Mouse (Mus musculus) heart, embryonic 14.5 days (tissue): ENCODE measurements around the gene Ncf2. TPM values are rescaled to one million over a fixed set of nuclear protein-coding genes. Genes with fewer than 3 reads are reported as not detected.

Experiments used
- ATAC-seq: fragments of 200-750 bp; cut with Nextera tagmentation; 2 replicates; pipeline ENCODE4 v1.8.0; 2017; ENCODE audit warnings: low read depth, moderate TSS enrichment; ENCODE audit not compliant: insufficient number of reproducible peaks, insufficient read depth, low FRiP score
- H3K27ac ChIP-seq, 2 experiments: fragments of 200-500 bp in 1 of 2; fragments of 300-500 bp in 1 of 2; sonication (generic) in 1 of 2; replicated peaks in 1 of 2; 2 replicates each; pipeline ENCODE4 v1.5.1; 2012 to 2014; ENCODE audit warnings: low read depth in 2 of 2, low read length in 2 of 2, control low read depth in 1 of 2, mild to moderate bottlenecking in 1 of 2, mixed read lengths in 1 of 2; ENCODE audit not compliant: control insufficient read depth in 1 of 2, insufficient read depth in 1 of 2
- H3K27me3 ChIP-seq: fragments of 300-500 bp; sonication (generic); 2 replicates; pipeline ENCODE4 v1.6.1; 2014; ENCODE audit warnings: mild to moderate bottlenecking, low read length, control low read depth; ENCODE audit not compliant: control insufficient read depth, insufficient read depth
- H3K36me3 ChIP-seq: fragments of 300-500 bp; sonication (generic); 2 replicates; pipeline ENCODE4 v1.6.1; 2014; ENCODE audit warnings: mild to moderate bottlenecking, control low read depth, low read length, mixed read lengths; ENCODE audit not compliant: control insufficient read depth, insufficient read depth
- H3K4me1 ChIP-seq, 2 experiments: fragments of 200-500 bp in 1 of 2; fragments of 300-500 bp in 1 of 2; sonication (generic) in 1 of 2; 2 replicates each; pipeline ENCODE4 v1.6.1; 2012 to 2014; ENCODE audit warnings: low read length in 2 of 2, control low read depth in 1 of 2, mixed read lengths in 1 of 2; ENCODE audit not compliant: control insufficient read depth in 2 of 2, insufficient read depth in 2 of 2
- H3K4me2 ChIP-seq: fragments of 300-500 bp; sonication (generic); 2 replicates; pipeline ENCODE4 v1.6.1; 2014; ENCODE audit warnings: mild to moderate bottlenecking, low read length
- H3K4me3 ChIP-seq, 2 experiments: fragments of 200-500 bp in 1 of 2; fragments of 300-500 bp in 1 of 2; sonication (generic) in 1 of 2; 2 replicates each; pipeline ENCODE4 v1.5.1; 2012 to 2014; ENCODE audit warnings: low read length in 2 of 2, mild to moderate bottlenecking in 2 of 2, control low read depth in 1 of 2, low read depth in 1 of 2, moderate library complexity in 1 of 2; ENCODE audit not compliant: control insufficient read depth in 1 of 2, insufficient read depth in 1 of 2
- H3K9ac ChIP-seq: fragments of 300-500 bp; sonication (generic); 2 replicates; pipeline ENCODE4 v1.6.1; 2014; ENCODE audit warnings: mild to moderate bottlenecking, low read length
- H3K9me3 ChIP-seq: fragments of 300-500 bp; sonication (generic); 2 replicates; pipeline ENCODE4 v1.6.1; 2016; ENCODE audit warnings: low read length, control low read depth; ENCODE audit not compliant: control insufficient read depth
- WGBS: fragments of 180-500 bp; shearing (Covaris S2); extraction: QIAGEN DNeasy Blood & Tissue Kit; methylation state at CpG from one replicate; pipeline ENCODE4 v1.1.7; 2014; 5-methylcytosine and 5-hydroxymethylcytosine counted together
- polyA plus RNA-seq: library from polyadenylated mRNA; unstranded; fragments of >200 nt; fragmentation: Nextera tagmentation; extraction: Ambion mirVana; gene quantifications from 2 replicates; pipeline ENCODE4 v1.2.1, GENCODE M21; 2014

The Ncf2 gene
- 3.1 and 6.2 TPM in 2 replicates for polyA plus RNA-seq

DNA sequence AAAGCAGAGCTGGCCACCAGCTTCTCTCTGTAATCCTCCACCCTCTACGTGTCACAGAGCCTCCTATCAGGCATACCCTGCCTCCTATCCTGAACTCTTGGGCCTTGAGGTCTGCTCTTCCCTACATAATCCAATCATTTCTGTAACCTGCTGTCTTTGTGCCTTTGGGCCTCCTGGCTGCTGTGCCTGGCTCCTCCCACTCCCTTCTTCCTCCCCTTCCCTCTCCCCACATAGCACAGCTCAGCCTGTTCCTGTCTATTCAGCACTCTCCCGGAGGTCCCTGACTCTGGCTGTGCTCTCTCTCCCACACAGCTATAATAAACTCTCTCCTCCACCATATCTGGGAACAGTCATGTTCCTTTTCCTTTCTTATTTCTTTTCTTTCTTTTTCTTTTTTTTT is at the start of gene Ncf2:
Gene Ncf2, plus strand, starts transcription at position 298 of the 400 bp plus-strand sequence.
- H3K27me3 ChIP-seq, result no peaks in the 10 kb centered on the region
- H3K4me3 ChIP-seq, result no peak within 1 kb of the TSS
- H3K9me3 ChIP-seq, result no peaks in the 10 kb centered on the region
- H3K9ac ChIP-seq, result no peak within 1 kb of the TSS
- H3K36me3 ChIP-seq, result no peaks in the 10 kb centered on the region
- ATAC-seq, result peak; percentile 83
- H3K27ac ChIP-seq, result peak within 1 kb of the TSS; percentile 66 to 67
- H3K4me2 ChIP-seq, result peak within 1 kb of the TSS; percentile 31; the same call in 1 of the 2 replicates
- WGBS, result 12% methylated on average over 2 of the region's 2 CpGs
- H3K4me1 ChIP-seq, result peaks cover 6 to 11% of the 10 kb centered on the region in 2 experiments; a peak in 3 of 4 replicates

DNA sequence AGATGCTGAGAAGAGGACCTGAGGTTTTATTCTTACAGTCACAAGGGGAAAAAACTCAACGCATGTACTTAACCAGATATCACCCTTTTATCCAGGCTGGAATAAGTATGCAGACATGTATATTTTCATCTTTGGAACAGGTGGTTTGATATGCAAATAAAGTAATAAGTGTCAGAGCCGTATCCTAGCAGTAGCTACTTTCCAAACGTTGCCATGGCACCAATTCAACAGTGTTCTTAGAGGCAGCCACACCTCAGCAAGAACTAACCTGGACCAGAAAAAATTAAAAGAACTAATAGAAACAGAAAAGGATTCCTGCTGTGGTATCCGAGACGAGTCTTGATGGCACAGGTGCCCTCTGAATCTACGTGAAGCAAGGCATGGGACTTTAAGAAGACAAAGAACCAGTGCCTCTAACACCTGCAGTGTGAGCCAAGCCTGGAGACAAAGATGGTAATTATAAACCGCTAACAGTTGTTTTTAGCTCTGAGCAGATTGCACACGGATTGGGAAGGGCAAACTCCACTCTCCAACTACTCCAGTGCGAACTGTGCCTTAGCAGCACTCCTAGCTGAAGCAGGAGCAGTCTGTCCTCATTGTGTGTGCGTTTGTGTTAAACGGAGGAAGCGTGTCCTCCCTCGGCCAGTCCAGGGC is 49.6 kb upstream of the Ncf2 start, which contains the start of gene Apobec4:
Gene Apobec4, plus strand, starts transcription at position 240 of the 654 bp plus-strand sequence.
- no peaks in the 10 kb centered on the region for H3K9me3 ChIP-seq
- H3K9ac ChIP-seq, result peak within 1 kb of the TSS; percentile 13; the same call in 1 of the 2 replicates
- no peak within 1 kb of the TSS for H3K4me3 ChIP-seq
- no peak for ATAC-seq
- H3K4me2 ChIP-seq, result no peak within 1 kb of the TSS
- H3K36me3 ChIP-seq, result no peaks in the 10 kb centered on the region
- no peaks in the 10 kb centered on the region for H3K27me3 ChIP-seq
- H3K27ac ChIP-seq, result no peak within 1 kb of the TSS
- 66% methylated on average over 13 of the region's 13 CpGs for WGBS
- H3K4me1 ChIP-seq, result peaks cover 5 to 6% of the 10 kb centered on the region in 2 experiments; a peak in 3 of 4 replicates

DNA sequence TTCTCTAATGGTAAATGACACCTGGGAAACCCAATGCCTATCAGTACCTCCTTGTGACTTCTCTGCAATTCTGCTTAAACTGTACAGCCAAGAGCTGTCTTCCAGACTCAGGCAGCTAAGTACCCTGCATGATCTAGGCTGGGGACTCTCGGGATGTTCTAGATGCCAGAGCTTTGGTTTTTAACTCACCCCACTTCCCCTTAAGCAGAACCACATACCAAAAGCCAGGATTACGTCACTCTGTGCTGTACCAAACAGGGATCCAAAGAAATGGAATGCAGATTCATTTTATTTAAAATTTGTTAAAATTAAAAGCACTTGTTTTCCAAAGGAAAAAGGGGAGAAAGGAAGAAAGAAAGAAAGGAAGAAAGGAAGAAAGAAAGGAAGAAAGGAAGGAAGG is 38.2 kb upstream of the Ncf2 start:
- Histone ChIP-seq H3K36me3 (no peaks in the 10 kb centered on the region), H3K4me1 (0 out of 4 replicates have a peak, but pooled peaks cover 0 to 5% of the 10 kb centered on the region in 2 experiments), H3K27ac (no peak overlapping the region), H3K4me2 (no peak overlapping the region), H3K4me3 (no peak overlapping the region), H3K27me3 (no peaks in the 10 kb centered on the region), H3K9ac (no peak overlapping the region), H3K9me3 (no peaks in the 10 kb centered on the region)
- 77% methylated on average over 2 of the region's 2 CpGs for WGBS
- no peak for ATAC-seq

DNA sequence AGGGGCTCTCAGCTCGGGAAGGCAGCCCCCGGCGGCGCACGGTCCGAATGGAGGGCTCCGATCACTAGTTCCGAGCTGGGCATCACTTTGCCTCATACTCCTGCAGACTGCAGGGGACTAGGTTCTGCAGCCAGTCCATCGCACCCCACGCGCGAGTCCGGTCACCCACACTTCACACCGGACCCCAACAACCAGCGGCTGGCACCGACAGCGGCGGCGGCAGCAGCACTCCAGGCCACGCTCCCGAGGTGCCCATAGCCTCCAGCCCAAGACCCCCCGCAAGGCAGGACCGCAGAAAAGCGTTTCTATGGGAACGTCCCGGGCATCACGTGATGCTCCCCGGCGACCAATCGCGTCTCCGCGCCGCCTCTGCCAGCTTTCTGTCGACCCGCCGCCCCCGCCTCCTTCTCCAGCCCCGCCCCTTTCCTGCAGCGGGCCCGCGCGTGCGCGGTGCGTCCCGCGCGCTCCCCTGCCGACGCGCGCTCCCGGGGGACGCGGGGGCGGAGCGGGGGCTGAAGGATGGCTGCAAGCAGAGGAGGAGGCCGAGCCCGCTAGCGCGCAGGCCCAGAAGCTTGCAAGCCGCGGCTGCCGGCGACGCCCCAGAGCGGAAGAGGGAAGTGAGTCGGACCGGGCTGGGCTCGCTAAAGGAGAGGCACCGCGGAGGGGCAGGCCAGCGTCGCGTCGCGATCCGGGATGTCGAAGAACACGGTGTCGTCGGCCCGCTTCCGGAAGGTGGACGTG is 33.8 kb upstream of the Ncf2 start, which contains the start of the genes Rgl1 and Arpc5:
Gene Rgl1, minus strand, starts transcription at position 320 of the 741 bp plus-strand sequence.
Gene Arpc5, plus strand, starts transcription at position 511 of the 741 bp plus-strand sequence.
- WGBS, result under 1% methylated on average over 76 of the region's 86 CpGs
- H3K27ac ChIP-seq, result peak within 1 kb of the TSS; percentile 83 to 94
- peak within 1 kb of the TSS; percentile 92 to 98 for H3K4me3 ChIP-seq
- ATAC-seq, result peak; percentile 97
- H3K27me3 ChIP-seq, result no peaks in the 10 kb centered on the region
- peak within 1 kb of the TSS; percentile 95 for H3K4me2 ChIP-seq
- no peaks in the 10 kb centered on the region for H3K9me3 ChIP-seq
- H3K36me3 ChIP-seq, result peaks cover 27% of the 10 kb centered on the region
- H3K4me1 ChIP-seq, result 0 out of 4 replicates have a peak, but pooled peaks cover 0 to 13% of the 10 kb centered on the region in 2 experiments
- H3K9ac ChIP-seq, result peak within 1 kb of the TSS; percentile 99

DNA sequence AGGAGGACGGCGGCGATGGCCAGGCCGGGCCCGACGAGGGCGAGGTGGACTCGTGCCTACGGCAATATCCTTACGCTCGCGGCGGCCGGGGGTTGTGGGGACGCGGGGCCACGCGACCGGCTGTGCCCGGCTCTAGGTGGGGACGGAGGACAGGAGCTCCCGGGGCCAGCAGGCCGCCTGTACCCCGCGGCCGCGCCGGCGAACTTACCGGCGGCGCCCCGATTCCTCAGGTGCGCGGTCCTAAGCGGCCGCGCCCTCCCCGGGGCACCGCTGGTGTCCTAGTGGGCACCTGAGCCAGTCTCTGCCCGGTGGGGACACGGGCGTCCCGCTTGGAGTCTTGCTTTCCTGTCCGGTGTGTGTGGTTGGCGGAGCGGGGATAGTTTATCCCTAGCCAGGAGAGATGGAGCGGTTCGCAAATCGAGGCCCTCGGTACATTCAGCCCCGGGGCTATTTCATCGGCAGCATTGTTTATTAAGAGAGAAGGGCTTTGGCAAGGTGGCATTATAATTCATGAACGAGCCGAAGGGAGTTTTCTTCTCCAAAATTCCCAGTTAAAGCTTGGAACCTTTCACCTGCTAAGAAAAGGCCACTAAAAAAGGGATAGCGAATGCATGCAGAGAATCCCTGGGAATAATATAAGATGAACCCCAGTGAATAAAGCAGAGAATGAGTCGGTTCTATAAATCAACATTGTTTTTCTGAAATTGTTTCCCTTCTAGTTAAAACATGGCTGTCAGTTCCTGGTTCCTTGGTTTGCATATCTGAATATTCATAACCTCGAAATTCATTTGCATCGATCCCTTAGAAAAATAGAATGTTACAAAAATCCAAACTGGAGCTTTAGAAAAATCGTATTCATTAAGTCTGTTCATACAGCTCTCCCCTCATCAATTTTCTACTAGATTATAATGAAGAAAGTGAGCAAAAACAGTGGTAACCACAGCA is 32.9 kb upstream of the Ncf2 start:
- 1% methylated on average over 43 of the region's 60 CpGs for WGBS
- H3K9ac ChIP-seq, result peak overlapping the region; percentile 99
- peak overlapping the region; percentile 92 to 98 for H3K4me3 ChIP-seq
- peak overlapping the region; percentile 95 for H3K4me2 ChIP-seq
- H3K27ac ChIP-seq, result peak overlapping the region; percentile 83 to 94
- H3K9me3 ChIP-seq, result no peaks in the 10 kb centered on the region
- H3K4me1 ChIP-seq, result 0 out of 4 replicates have a peak, but pooled peaks cover 0 to 13% of the 10 kb centered on the region in 2 experiments
- H3K27me3 ChIP-seq, result no peaks in the 10 kb centered on the region
- H3K36me3 ChIP-seq, result peaks cover 36% of the 10 kb centered on the region
- ATAC-seq, result peak; percentile 73

DNA sequence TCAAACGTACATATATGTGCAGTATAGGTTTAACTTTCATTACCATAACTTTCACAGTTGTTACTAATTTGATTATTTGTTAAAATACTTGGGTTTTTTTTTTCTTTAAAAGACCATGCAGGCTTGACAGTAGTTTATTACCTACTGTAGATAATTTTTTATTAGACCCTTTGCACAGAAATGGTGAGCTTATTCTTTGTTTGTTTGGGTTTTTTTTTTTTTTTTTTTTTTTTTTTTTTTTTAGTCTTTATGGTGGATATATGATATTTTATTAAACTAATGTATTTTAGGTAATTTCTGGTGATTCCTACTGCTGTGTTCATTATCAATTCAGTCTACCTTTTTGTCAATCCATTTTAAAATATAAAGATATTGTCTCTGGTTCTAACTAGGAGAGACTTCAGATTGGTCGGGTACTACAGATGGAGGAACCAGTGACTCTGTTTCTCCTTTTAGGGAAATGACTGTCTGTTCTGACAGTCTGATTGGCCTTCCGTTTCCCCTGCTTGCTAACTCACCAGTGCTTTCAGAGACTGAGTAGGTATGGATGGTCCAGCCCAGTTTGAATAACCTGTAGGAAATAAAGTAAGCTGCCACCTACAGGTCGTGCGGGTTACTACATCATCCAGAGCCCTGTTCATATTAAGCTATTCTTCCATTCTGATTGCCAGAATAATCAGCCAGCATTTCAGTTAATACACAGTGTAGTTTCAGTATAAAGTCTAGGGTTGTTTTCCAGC is 32.1 kb upstream of the Ncf2 start:
- Histone ChIP-seq H3K9me3 (no peaks in the 10 kb centered on the region), H3K27ac (no peak overlapping the region; a peak in 1 of 4 replicates), H3K36me3 (peaks cover 44% of the 10 kb centered on the region), H3K27me3 (no peaks in the 10 kb centered on the region), H3K4me1 (0 out of 4 replicates have a peak, but pooled peaks cover 0 to 13% of the 10 kb centered on the region in 2 experiments), H3K4me3 (peak overlapping the region in 1 of 2 experiments; percentile 98; a peak in 3 of 4 replicates), H3K9ac (peak overlapping the region; percentile 99), H3K4me2 (peak overlapping the region; percentile 95)
- no peak for ATAC-seq
- 5% methylated on average over 5 of the region's 5 CpGs for WGBS
